Mouse (Mus musculus) heart, postnatal 4 days (tissue): ENCODE results near the gene Obsl1. TPM values are rescaled to one million over a fixed set of nuclear protein-coding genes. Genes with fewer than 3 reads are reported as not detected.
A peak's percentile ranks its signal among the peaks of the same experiment; 100 is the strongest.

Experiments used
- DNase-seq: peaks from one replicate; pipeline ENCODE4 v3.0.0; 2021
- total RNA-seq, 2 experiments: library from RNA; stranded (reverse); gene quantifications; 2 replicates each; pipeline ENCODE4 v1.2.3; 2021

Obsl1 gene
- total RNA-seq, 2 experiments from 2014 or later: 196 to 210 TPM

- DNase-seq: no peak
These were observed 19.7 kb downstream of the Obsl1 start for GRCm38 (mm10) chr1:75486561-75486960.

- DNase-seq: no peak
These were observed 25.5 kb downstream of the Obsl1 start for GRCm38 (mm10) chr1:75480735-75481134.

GRCm38 (mm10) chr1:75480036-75480435, 26.2 kb downstream of the Obsl1 start:
- no peak for DNase-seq

GRCm38 (mm10) chr1:75479635-75479989, 26.6 kb downstream of the Obsl1 start:
- DNase-seq: no peak

GRCm38 (mm10) chr1:75478916-75479634, 27.2 kb downstream of the Obsl1 start, which contains the start of the genes Chpf and Tmem198:
TSS of gene Chpf (minus strand) at chr1:75479307.
TSS of gene Tmem198 (plus strand) at chr1:75479532.
- DNase-seq: peak; percentile 98

GRCm38 (mm10) chr1:75478497-75478896, 27.8 kb downstream of the Obsl1 start:
- DNase-seq: peak; percentile 69

GRCm38 (mm10) chr1:75477966-75478290, 28.3 kb downstream of the Obsl1 start:
- no peak for DNase-seq

GRCm38 (mm10) chr1:75477264-75477965, 28.8 kb downstream of the Obsl1 start:
- DNase-seq: peak; percentile 89

- no peak for DNase-seq
These were observed 29.8 kb downstream of the Obsl1 start for GRCm38 (mm10) chr1:75476441-75476840.

- no peak for DNase-seq
These were observed 36.9 kb downstream of the Obsl1 start for GRCm38 (mm10) chr1:75469287-75469825.

- DNase-seq: peak; percentile 89
These were observed 38.9 kb downstream of the Obsl1 start for GRCm38 (mm10) chr1:75467215-75467927.

GRCm38 (mm10) chr1:75463652-75464204, 42.5 kb downstream of the Obsl1 start:
- no peak for DNase-seq

- no peak for DNase-seq
These were observed 43.6 kb downstream of the Obsl1 start for GRCm38 (mm10) chr1:75462636-75463035.

GRCm38 (mm10) chr1:75460297-75460696, 46.0 kb downstream of the Obsl1 start:
- no peak for DNase-seq

GRCm38 (mm10) chr1:75458789-75459684, 47.2 kb downstream of the Obsl1 start:
- DNase-seq: peak; percentile 53

- peak; percentile 51 for DNase-seq
These were observed 48.0 kb downstream of the Obsl1 start for GRCm38 (mm10) chr1:75458025-75458788.

- DNase-seq: no peak
These were observed 48.6 kb downstream of the Obsl1 start for GRCm38 (mm10) chr1:75457710-75458024.

- no peak for DNase-seq
These were observed 49.3 kb downstream of the Obsl1 start for GRCm38 (mm10) chr1:75456746-75457564.

GRCm38 (mm10) chr1:75455948-75456347, 50.3 kb downstream of the Obsl1 start:
- DNase-seq: no peak

GRCm38 (mm10) chr1:75455433-75455832, 50.8 kb downstream of the Obsl1 start:
- no peak for DNase-seq
